Mouse (Mus musculus) hindbrain, embryonic 10.5 days (tissue): ENCODE measurements around the gene Skap1. TPM values are rescaled to one million over a fixed set of nuclear protein-coding genes. Genes with fewer than 3 reads are reported as not detected.

ENCODE experiments used
- DNase-seq: peaks from one replicate; pipeline ENCODE4 v3.0.0-alpha.2; 2017; ENCODE audit warnings: low spot score
- H3K27ac ChIP-seq: fragments of 300-500 bp; sonication (generic); 2 replicates; pipeline ENCODE4 v1.5.1; 2016; ENCODE audit warnings: mild to moderate bottlenecking, moderate library complexity
- H3K27me3 ChIP-seq: fragments of 300-500 bp; sonication (generic); 2 replicates; pipeline ENCODE4 v1.6.1; 2016; ENCODE audit warnings: mild to moderate bottlenecking; ENCODE audit not compliant: poor library complexity, insufficient read depth, severe bottlenecking
- H3K36me3 ChIP-seq: fragments of 300-500 bp; sonication (generic); 2 replicates; pipeline ENCODE4 v1.6.1; 2016; ENCODE audit warnings: mild to moderate bottlenecking, moderate library complexity
- H3K4me1 ChIP-seq: fragments of 300-500 bp; sonication (generic); replicated peaks from 2 replicates; pipeline ENCODE4 v1.6.1; 2016; ENCODE audit warnings: mild to moderate bottlenecking
- H3K4me3 ChIP-seq: fragments of 300-500 bp; sonication (generic); 2 replicates; pipeline ENCODE4 v1.5.1; 2016; ENCODE audit warnings: mild to moderate bottlenecking, moderate library complexity
- H3K9me3 ChIP-seq: fragments of 300-500 bp; sonication (generic); 2 replicates; pipeline ENCODE4 v1.6.1; 2016; ENCODE audit warnings: mild to moderate bottlenecking, moderate library complexity
- WGBS: fragments of 180-500 bp; shearing (Covaris S2); methylation state at CpG from one replicate; pipeline ENCODE4 v1.1.7; 2016; 5-methylcytosine and 5-hydroxymethylcytosine counted together
- polyA plus RNA-seq: library from polyadenylated mRNA; unstranded; fragments of >200 nt; fragmentation: Nextera tagmentation; extraction: Ambion mirVana; gene quantifications from 2 replicates; pipeline ENCODE4 v1.2.1, GENCODE M21; 2016

The Skap1 gene
- polyA plus RNA-seq, 1 experiment from 2014 or later: 1.3 TPM

GRCm38 (mm10) chr11:96760042-96760441, 295.6 kb downstream of the Skap1 start:
- Histone ChIP-seq H3K4me3 (no peak overlapping the region), H3K36me3 (no peaks in the 10 kb centered on the region), H3K27ac (no peak overlapping the region; the same call in 1 of the 2 replicates), H3K4me1 (peaks cover 21% of the 10 kb centered on the region), H3K9me3 (no peaks in the 10 kb centered on the region), H3K27me3 (no peaks in the 10 kb centered on the region; the same call in 1 of the 2 replicates)
- 39% methylated on average over 3 of the region's 3 CpGs for WGBS
- no peak for DNase-seq

- no peaks in the 10 kb centered on the region; the same call in 1 of the 2 replicates for H3K27me3 ChIP-seq
- H3K4me3 ChIP-seq: no peak overlapping the region
- H3K36me3 ChIP-seq: no peaks in the 10 kb centered on the region
- peaks cover 33% of the 10 kb centered on the region for H3K4me1 ChIP-seq
- H3K9me3 ChIP-seq: no peaks in the 10 kb centered on the region
- no peak for DNase-seq
- WGBS: 76% methylated on average over 7 of the region's 7 CpGs
- no peak overlapping the region for H3K27ac ChIP-seq
Observed at GRCm38 (mm10) chr11:96761984-96762383, 297.6 kb downstream of the Skap1 start.

- Histone ChIP-seq H3K36me3 (peaks cover 5% of the 10 kb centered on the region), H3K4me1 (peaks cover 42% of the 10 kb centered on the region), H3K27me3 (no peaks in the 10 kb centered on the region; the same call in 1 of the 2 replicates), H3K27ac (peak overlapping the region; percentile 20; the same call in 1 of the 2 replicates), H3K9me3 (no peaks in the 10 kb centered on the region), H3K4me3 (no peak overlapping the region)
- WGBS: 82% methylated on average over 15 of the region's 15 CpGs
- no peak for DNase-seq
Observed at GRCm38 (mm10) chr11:96762742-96763470, 298.5 kb downstream of the Skap1 start.

DNA sequence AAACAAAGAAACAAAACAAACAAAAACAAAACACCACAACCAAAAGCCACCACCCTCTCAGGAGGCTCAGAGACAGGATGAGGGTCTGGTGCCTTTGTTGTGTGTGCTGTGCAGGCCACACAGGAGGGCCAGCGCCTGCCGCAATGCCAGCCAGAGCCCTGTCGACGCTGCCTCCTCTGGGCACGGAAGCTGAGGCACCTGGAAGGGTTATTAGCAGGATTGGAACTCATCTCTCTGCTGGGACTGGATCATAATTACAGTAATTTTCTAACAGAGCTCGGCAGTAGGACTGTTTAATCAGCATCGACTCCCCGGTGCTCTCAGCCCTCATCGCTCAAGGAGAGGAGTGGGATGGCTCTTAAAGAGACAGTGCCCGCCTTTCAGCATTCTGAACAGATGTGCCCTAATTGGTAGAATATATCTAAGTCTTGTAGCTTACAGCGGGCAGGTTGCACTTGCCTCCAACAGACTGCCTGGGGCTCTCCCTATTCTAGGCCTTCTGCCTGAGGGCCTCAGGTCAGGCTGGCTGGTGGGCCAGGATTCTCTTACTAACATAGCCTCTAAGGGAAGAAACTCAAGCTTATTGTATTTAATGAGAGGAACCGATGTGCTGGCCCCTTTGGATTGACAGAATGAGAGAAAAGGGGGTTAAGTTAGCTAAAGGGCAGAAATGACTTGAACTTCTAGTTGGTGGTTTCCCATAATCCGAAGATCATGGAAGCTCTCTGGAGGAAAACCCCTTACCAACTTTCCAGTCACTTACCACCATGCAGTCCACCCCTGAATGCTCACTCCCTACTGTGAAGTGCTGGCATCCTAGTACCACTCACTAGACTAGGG, 300.3 kb downstream of the Skap1 start:
- WGBS: 30% methylated on average over 13 of the region's 13 CpGs
- H3K4me3 ChIP-seq: peak overlapping the region; percentile 26

DNA sequence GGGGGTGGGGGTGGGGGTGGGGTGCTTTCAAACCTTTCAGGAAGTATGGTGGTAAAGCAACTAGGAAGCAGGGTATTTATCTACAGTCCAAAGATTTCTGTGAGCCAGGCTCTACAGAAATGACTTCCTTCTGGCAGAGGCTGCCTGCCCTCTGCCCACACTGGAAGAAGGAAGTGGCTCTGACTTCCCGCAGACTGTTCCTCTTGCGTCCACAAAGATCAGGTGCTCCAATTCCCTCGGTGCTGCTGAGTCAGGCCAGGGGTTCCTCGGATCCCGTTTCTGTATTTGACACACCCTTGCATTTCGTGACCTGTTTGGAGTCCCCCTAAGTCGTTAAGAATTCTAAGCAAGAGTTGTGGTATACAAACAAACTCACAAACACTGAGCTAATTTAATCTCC, 301.3 kb downstream of the Skap1 start:
- Histone ChIP-seq H3K27ac (peak overlapping the region; percentile 16; the same call in 1 of the 2 replicates), H3K4me3 (no peak overlapping the region), H3K27me3 (no peaks in the 10 kb centered on the region), H3K9me3 (no peaks in the 10 kb centered on the region), H3K4me1 (peaks cover 48% of the 10 kb centered on the region), H3K36me3 (peaks cover 33% of the 10 kb centered on the region)
- DNase-seq: no peak
- WGBS: 83% methylated on average over 7 of the region's 7 CpGs

More for the DNA sequence above, 300.3 kb downstream of the Skap1 start:
- Histone ChIP-seq H3K9me3 (no peaks in the 10 kb centered on the region), H3K36me3 (peaks cover 24% of the 10 kb centered on the region), H3K27ac (peak overlapping the region; percentile 37), H3K27me3 (no peaks in the 10 kb centered on the region), H3K4me1 (peaks cover 48% of the 10 kb centered on the region)
- no peak for DNase-seq

DNA sequence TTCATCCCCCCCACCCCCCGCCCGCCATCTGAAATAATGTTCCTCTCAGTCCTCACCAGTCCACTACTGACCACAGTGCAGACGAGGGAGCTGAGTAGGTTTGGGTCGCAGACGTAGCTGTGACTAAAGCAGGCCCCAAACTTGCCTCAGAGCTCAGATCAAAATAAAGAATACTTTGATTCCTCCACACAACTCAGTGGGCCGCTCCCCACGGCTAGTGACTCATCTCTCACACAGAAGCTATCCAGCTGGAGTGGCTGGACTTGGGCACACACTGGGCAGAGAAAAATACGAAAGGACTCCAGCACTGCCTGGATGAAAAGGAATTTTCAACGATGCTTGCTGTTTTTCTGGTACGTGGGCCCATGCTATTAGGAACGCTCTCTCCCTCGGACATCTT, 302.2 kb downstream of the Skap1 start:
- no peak for DNase-seq
- H3K27ac ChIP-seq: peak overlapping the region; percentile 81
- peaks cover 42% of the 10 kb centered on the region for H3K36me3 ChIP-seq
- no peaks in the 10 kb centered on the region for H3K27me3 ChIP-seq
- WGBS: 78% methylated on average over 12 of the region's 12 CpGs
- no peak overlapping the region for H3K4me3 ChIP-seq
- H3K4me1 ChIP-seq: peaks cover 48% of the 10 kb centered on the region
- H3K9me3 ChIP-seq: no peaks in the 10 kb centered on the region

DNA sequence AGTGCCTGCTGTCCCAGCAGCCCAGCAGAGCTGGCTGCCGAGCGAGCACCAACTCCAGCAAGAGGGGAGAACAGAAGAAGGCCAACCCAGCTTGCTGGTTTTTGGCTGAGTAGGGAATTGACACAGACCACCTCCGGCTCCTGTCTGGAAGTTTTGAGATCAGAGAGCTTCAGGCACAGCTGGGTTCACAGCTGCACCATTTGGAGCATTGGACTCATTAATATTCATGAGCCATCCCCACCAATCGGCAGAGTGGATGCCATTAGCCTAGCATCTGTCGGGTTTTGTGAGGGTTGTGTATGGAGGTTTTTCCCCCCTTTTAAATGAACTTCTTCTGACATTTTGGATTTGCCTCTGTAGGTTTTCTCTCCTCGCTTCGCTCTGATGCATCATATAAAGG, 302.7 kb downstream of the Skap1 start:
- H3K27me3 ChIP-seq: no peaks in the 10 kb centered on the region
- peak overlapping the region; percentile 81 for H3K27ac ChIP-seq
- peak; percentile 51 for DNase-seq
- WGBS: 31% methylated on average over 7 of the region's 7 CpGs
- H3K36me3 ChIP-seq: peaks cover 47% of the 10 kb centered on the region
- H3K9me3 ChIP-seq: no peaks in the 10 kb centered on the region
- H3K4me1 ChIP-seq: peaks cover 48% of the 10 kb centered on the region
- H3K4me3 ChIP-seq: no peak overlapping the region

DNA sequence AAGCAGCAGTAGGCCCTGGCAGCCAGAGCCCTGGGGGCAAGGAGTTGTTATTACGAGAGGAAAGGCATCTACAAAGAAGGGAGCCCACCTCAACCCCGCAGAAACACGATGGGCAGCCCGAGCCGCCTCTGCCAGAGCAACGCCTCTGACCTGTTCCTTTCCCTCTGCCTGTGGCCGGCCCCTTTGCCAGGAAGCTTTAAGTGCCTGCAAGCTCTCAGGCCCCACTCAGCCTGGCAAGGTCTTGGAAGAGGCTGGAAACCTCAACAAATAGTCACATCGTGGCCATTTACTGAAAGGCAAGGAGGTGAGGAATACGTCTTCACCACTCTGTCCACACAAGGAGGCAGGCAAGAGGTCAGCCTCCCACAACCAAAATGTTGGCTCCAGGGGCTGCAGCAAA, 303.8 kb downstream of the Skap1 start:
- H3K36me3 ChIP-seq: peaks cover 59% of the 10 kb centered on the region
- H3K4me3 ChIP-seq: peak overlapping the region; percentile 7; the same call in 1 of the 2 replicates
- DNase-seq: no peak
- peak overlapping the region; percentile 81 for H3K27ac ChIP-seq
- H3K27me3 ChIP-seq: no peaks in the 10 kb centered on the region
- peaks cover 42% of the 10 kb centered on the region for H3K4me1 ChIP-seq
- 60% methylated on average over 9 of the region's 9 CpGs for WGBS
- no peaks in the 10 kb centered on the region for H3K9me3 ChIP-seq

DNA sequence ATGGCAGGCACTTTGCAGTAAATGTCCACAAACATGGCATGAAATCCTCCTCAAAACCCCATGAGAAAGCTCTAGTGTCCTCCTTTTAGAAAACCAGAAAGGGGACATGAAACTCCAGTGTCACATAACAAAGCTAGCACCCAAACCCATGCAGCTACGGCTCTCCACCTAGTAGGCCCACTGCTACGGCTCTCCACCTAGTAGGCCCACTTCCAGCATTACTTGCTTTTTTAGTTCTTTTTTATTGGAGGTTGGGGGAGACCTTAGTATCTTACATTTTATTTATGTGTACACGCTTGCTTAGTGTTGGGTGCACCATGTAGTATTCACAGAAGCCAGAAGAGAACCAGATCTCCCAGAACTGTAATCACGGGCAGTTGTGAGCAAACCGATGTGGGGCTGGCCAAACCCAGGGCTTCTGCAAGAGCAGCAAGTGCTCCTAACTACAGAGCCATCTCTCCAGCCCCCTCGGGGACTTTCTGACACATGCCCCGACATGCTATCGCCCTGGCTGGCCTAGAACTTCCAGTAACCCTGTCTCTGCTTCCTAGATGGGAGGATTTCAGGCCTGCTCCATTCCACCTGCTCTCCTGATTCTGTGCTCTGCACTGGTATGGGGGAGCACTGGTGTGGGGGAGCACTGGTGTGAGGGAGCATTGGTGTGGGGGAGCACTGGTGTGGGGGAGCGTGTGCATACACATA, 307.0 kb downstream of the Skap1 start:
- Histone ChIP-seq H3K36me3 (peaks cover 72% of the 10 kb centered on the region), H3K4me1 (peaks cover 27% of the 10 kb centered on the region), H3K4me3 (no peak overlapping the region), H3K27me3 (no peaks in the 10 kb centered on the region), H3K9me3 (no peaks in the 10 kb centered on the region), H3K27ac (no peak overlapping the region)
- DNase-seq: no peak
- WGBS: 96% methylated on average over 9 of the region's 9 CpGs

DNA sequence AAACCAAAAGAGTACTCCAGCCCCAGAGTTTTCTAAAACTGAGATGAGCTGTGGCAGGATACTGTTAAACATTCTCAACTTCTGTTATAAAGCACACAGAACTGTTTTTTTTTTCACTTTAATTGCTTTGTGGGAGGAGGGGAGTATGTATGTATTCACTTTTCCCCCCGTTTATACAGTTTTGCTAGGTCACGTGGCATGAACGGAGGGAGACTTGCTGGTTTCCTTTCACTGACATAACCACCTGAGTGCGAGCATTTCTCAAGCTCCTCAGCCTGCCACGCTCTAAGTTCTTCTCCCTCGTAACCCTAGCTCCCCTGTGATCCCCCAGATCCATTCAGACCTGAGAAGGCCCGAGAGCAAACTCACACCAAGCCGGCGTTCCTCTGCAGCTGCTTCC, 308.0 kb downstream of the Skap1 start:
- H3K36me3 ChIP-seq: peaks cover 71% of the 10 kb centered on the region
- no peaks in the 10 kb centered on the region for H3K27me3 ChIP-seq
- 91% methylated on average over 9 of the region's 9 CpGs for WGBS
- H3K9me3 ChIP-seq: no peaks in the 10 kb centered on the region
- H3K4me3 ChIP-seq: no peak overlapping the region
- no peak overlapping the region for H3K27ac ChIP-seq
- H3K4me1 ChIP-seq: peaks cover 24% of the 10 kb centered on the region
- DNase-seq: no peak

GRCm38 (mm10) chr11:96774536-96774935, 310.1 kb downstream of the Skap1 start:
- DNase-seq: no peak
- WGBS: 86% methylated on average over 3 of the region's 3 CpGs
- no peaks in the 10 kb centered on the region for H3K27me3 ChIP-seq
- peaks cover 50% of the 10 kb centered on the region for H3K36me3 ChIP-seq
- H3K4me1 ChIP-seq: peaks cover 12% of the 10 kb centered on the region
- H3K27ac ChIP-seq: no peak overlapping the region
- no peak overlapping the region for H3K4me3 ChIP-seq
- H3K9me3 ChIP-seq: no peaks in the 10 kb centered on the region

DNA sequence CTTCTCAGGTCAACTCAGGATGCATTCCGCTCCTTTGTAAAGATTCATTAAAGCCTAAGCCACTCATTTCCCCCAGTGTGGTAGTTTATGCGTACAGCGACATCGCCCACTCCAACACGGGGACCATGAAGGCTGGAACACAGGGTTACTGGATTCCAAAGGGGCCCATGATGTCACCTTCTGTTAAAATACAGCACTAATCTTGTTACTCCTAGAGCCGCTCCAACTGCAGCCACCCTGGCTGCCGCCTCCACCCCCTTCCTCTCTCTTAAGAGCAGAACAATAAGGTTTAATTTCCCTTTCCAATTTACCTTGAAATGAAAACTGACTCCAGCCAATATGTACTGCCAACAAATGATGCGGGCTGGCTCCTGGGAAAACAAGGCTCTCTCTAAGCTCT, 310.7 kb downstream of the Skap1 start:
- no peaks in the 10 kb centered on the region for H3K27me3 ChIP-seq
- H3K4me1 ChIP-seq: peaks cover 12% of the 10 kb centered on the region
- 89% methylated on average over 8 of the region's 8 CpGs for WGBS
- H3K9me3 ChIP-seq: no peaks in the 10 kb centered on the region
- H3K27ac ChIP-seq: no peak overlapping the region
- peaks cover 45% of the 10 kb centered on the region for H3K36me3 ChIP-seq
- H3K4me3 ChIP-seq: no peak overlapping the region
- no peak for DNase-seq
